Mouse (Mus musculus) limb, embryonic 12.5 days (tissue): Measurements from ENCODE around the gene Fam184b. TPM values are rescaled to one million over a fixed set of nuclear protein-coding genes. Genes with fewer than 3 reads are reported as not detected.

ENCODE experiments used
- ATAC-seq: fragments of 200-750 bp; cut with Nextera tagmentation; 2 replicates; pipeline ENCODE4 v1.8.0; 2017; ENCODE audit warnings: low read depth, moderate TSS enrichment; ENCODE audit not compliant: insufficient number of reproducible peaks, insufficient read depth, low FRiP score, low TSS enrichment
- H3K27ac ChIP-seq: fragments of 300-500 bp; sonication (generic); 2 replicates; pipeline ENCODE4 v1.5.1; 2016; ENCODE audit warnings: mild to moderate bottlenecking, moderate library complexity
- H3K27me3 ChIP-seq: fragments of 300-500 bp; sonication (generic); 2 replicates; pipeline ENCODE4 v1.6.1; 2016; ENCODE audit warnings: mild to moderate bottlenecking, moderate library complexity
- H3K36me3 ChIP-seq: fragments of 300-500 bp; sonication (generic); 2 replicates; pipeline ENCODE4 v1.6.1; 2016; ENCODE audit warnings: mild to moderate bottlenecking, moderate library complexity
- H3K4me1 ChIP-seq: fragments of 300-500 bp; sonication (generic); replicated peaks from 2 replicates; pipeline ENCODE4 v1.6.1; 2016
- H3K4me2 ChIP-seq: fragments of 300-500 bp; sonication (generic); 2 replicates; pipeline ENCODE4 v1.6.1; 2016; ENCODE audit warnings: mild to moderate bottlenecking, moderate library complexity
- H3K4me3 ChIP-seq: fragments of 300-500 bp; sonication (generic); replicated peaks from 2 replicates; pipeline ENCODE4 v1.5.1; 2016; ENCODE audit warnings: mild to moderate bottlenecking
- H3K9ac ChIP-seq: fragments of 300-500 bp; sonication (generic); replicated peaks from 2 replicates; pipeline ENCODE4 v1.6.1; 2016; ENCODE audit warnings: mild to moderate bottlenecking, moderate library complexity
- H3K9me3 ChIP-seq: fragments of 300-500 bp; sonication (generic); 2 replicates; pipeline ENCODE4 v1.6.1; 2016; ENCODE audit warnings: mild to moderate bottlenecking, moderate library complexity
- WGBS: fragments of 180-500 bp; shearing (Covaris S2); methylation state at CpG from one replicate; pipeline ENCODE4 v1.1.7; 2016; 5-methylcytosine and 5-hydroxymethylcytosine counted together
- polyA plus RNA-seq: library from polyadenylated mRNA; unstranded; fragments of >200 nt; fragmentation: Nextera tagmentation; extraction: Ambion mirVana; gene quantifications from 2 replicates; pipeline ENCODE4 v1.2.1, GENCODE M21; 2016

The Fam184b gene
- polyA plus RNA-seq, 1 experiment from 2014 or later, result 0.95 TPM

GRCm38 (mm10) chr5:45539502-45539901 lies 99.9 kb downstream of the Fam184b start:
- H3K27ac ChIP-seq, result no peak overlapping the region
- no peak overlapping the region for H3K4me3 ChIP-seq
- H3K9ac ChIP-seq, result no peak overlapping the region
- no peaks in the 10 kb centered on the region for H3K36me3 ChIP-seq
- 49% methylated on average over 10 of the region's 10 CpGs for WGBS
- H3K27me3 ChIP-seq, result no peaks in the 10 kb centered on the region
- H3K4me1 ChIP-seq, result no peaks in the 10 kb centered on the region
- no peak overlapping the region for H3K4me2 ChIP-seq
- no peaks in the 10 kb centered on the region for H3K9me3 ChIP-seq
- ATAC-seq, result no peak

GRCm38 (mm10) chr5:45535177-45535576 lies 104.2 kb downstream of the Fam184b start:
- no peaks in the 10 kb centered on the region for H3K4me1 ChIP-seq
- no peak for ATAC-seq
- H3K36me3 ChIP-seq, result peaks cover 17% of the 10 kb centered on the region; the same call in 1 of the 2 replicates
- 69% methylated on average over 4 of the region's 4 CpGs for WGBS
- H3K4me3 ChIP-seq, result no peak overlapping the region
- no peak overlapping the region for H3K27ac ChIP-seq
- no peaks in the 10 kb centered on the region for H3K9me3 ChIP-seq
- no peak overlapping the region for H3K9ac ChIP-seq
- no peaks in the 10 kb centered on the region for H3K27me3 ChIP-seq
- H3K4me2 ChIP-seq, result no peak overlapping the region

- no peaks in the 10 kb centered on the region for H3K9me3 ChIP-seq
- H3K4me1 ChIP-seq, result no peaks in the 10 kb centered on the region
- WGBS, result 8% methylated on average over 16 of the region's 17 CpGs
- no peaks in the 10 kb centered on the region for H3K27me3 ChIP-seq
- no peak overlapping the region for H3K27ac ChIP-seq
- no peak overlapping the region for H3K4me3 ChIP-seq
- no peak overlapping the region for H3K9ac ChIP-seq
- peaks cover 23% of the 10 kb centered on the region for H3K36me3 ChIP-seq
- peak; percentile 64 for ATAC-seq
- H3K4me2 ChIP-seq, result peak overlapping the region; percentile 1; the same call in 1 of the 2 replicates
Observed at GRCm38 (mm10) chr5:45534319-45535098, 104.9 kb downstream of the Fam184b start.

GRCm38 (mm10) chr5:45529696-45530095 lies 109.7 kb downstream of the Fam184b start:
- WGBS, result 92% methylated on average over 3 of the region's 3 CpGs
- H3K27me3 ChIP-seq, result no peaks in the 10 kb centered on the region
- no peak overlapping the region for H3K4me3 ChIP-seq
- no peak overlapping the region for H3K4me2 ChIP-seq
- ATAC-seq, result no peak
- peaks cover 68% of the 10 kb centered on the region for H3K36me3 ChIP-seq
- H3K9me3 ChIP-seq, result no peaks in the 10 kb centered on the region
- no peaks in the 10 kb centered on the region for H3K4me1 ChIP-seq
- no peak overlapping the region for H3K9ac ChIP-seq
- no peak overlapping the region for H3K27ac ChIP-seq

- Histone ChIP-seq H3K4me1 (peaks cover 4% of the 10 kb centered on the region), H3K27me3 (no peaks in the 10 kb centered on the region), H3K9me3 (no peaks in the 10 kb centered on the region), H3K27ac (no peak overlapping the region), H3K4me3 (no peak overlapping the region), H3K36me3 (peaks cover 74% of the 10 kb centered on the region), H3K9ac (no peak overlapping the region), H3K4me2 (no peak overlapping the region)
- WGBS, result 97% methylated on average over 4 of the region's 4 CpGs
- no peak for ATAC-seq
Observed at GRCm38 (mm10) chr5:45526338-45526737, 113.1 kb downstream of the Fam184b start.

- Histone ChIP-seq H3K27ac (no peak overlapping the region), H3K4me2 (no peak overlapping the region), H3K36me3 (peaks cover 62% of the 10 kb centered on the region), H3K9me3 (no peaks in the 10 kb centered on the region), H3K27me3 (no peaks in the 10 kb centered on the region), H3K4me3 (no peak overlapping the region), H3K9ac (no peak overlapping the region), H3K4me1 (peaks cover 10% of the 10 kb centered on the region)
- WGBS, result 91% methylated on average over 10 of the region's 10 CpGs
- ATAC-seq, result no peak
Observed at GRCm38 (mm10) chr5:45525101-45525500, 114.3 kb downstream of the Fam184b start.

GRCm38 (mm10) chr5:45521601-45522000 lies 117.8 kb downstream of the Fam184b start:
- Histone ChIP-seq H3K9ac (0 out of 2 replicates have a peak overlapping the region, but pooled peaks have one; percentile 8), H3K4me1 (peaks cover 10% of the 10 kb centered on the region), H3K27me3 (no peaks in the 10 kb centered on the region), H3K36me3 (peaks cover 30% of the 10 kb centered on the region), H3K27ac (no peak overlapping the region), H3K9me3 (no peaks in the 10 kb centered on the region), H3K4me2 (peak overlapping the region; percentile 84), H3K4me3 (peak overlapping the region; percentile 93)
- no peak for ATAC-seq
- 90% methylated on average over 6 of the region's 6 CpGs for WGBS

- peak overlapping the region; percentile 93 for H3K4me3 ChIP-seq
- peak overlapping the region; percentile 56; the same call in 1 of the 2 replicates for H3K27ac ChIP-seq
- 8% methylated on average over 5 of the region's 5 CpGs for WGBS
- H3K4me2 ChIP-seq, result peak overlapping the region; percentile 84
- no peaks in the 10 kb centered on the region for H3K27me3 ChIP-seq
- peak overlapping the region; percentile 93 for H3K9ac ChIP-seq
- H3K4me1 ChIP-seq, result peaks cover 10% of the 10 kb centered on the region
- H3K36me3 ChIP-seq, result peaks cover 25% of the 10 kb centered on the region
- no peaks in the 10 kb centered on the region for H3K9me3 ChIP-seq
- ATAC-seq, result no peak
Observed at GRCm38 (mm10) chr5:45520809-45521110, 118.7 kb downstream of the Fam184b start.

- Histone ChIP-seq H3K4me3 (peak within 1 kb of the TSS; percentile 93), H3K9me3 (no peaks in the 10 kb centered on the region), H3K4me1 (peaks cover 10% of the 10 kb centered on the region), H3K36me3 (peaks cover 19% of the 10 kb centered on the region), H3K27me3 (no peaks in the 10 kb centered on the region), H3K27ac (peak within 1 kb of the TSS; percentile 56), H3K4me2 (peak within 1 kb of the TSS; percentile 84), H3K9ac (peak within 1 kb of the TSS; percentile 93)
- 2% methylated on average over 56 of the region's 56 CpGs for WGBS
- ATAC-seq, result peak; percentile 91
Observed at GRCm38 (mm10) chr5:45519960-45520808, 119.2 kb downstream of the Fam184b start, which contains the start of gene Med28. Gene Med28, plus strand, starts transcription at chr5:45520229.

GRCm38 (mm10) chr5:45515151-45515743 lies 124.2 kb downstream of the Fam184b start:
- WGBS, result 93% methylated on average over 10 of the region's 10 CpGs
- ATAC-seq, result no peak
- Histone ChIP-seq H3K4me3 (no peak overlapping the region), H3K27me3 (no peaks in the 10 kb centered on the region), H3K36me3 (peaks cover 34% of the 10 kb centered on the region), H3K4me1 (no peaks in the 10 kb centered on the region; the same call in 1 of the 2 replicates), H3K27ac (no peak overlapping the region), H3K4me2 (no peak overlapping the region), H3K9me3 (no peaks in the 10 kb centered on the region), H3K9ac (no peak overlapping the region)

- Histone ChIP-seq H3K9me3 (no peaks in the 10 kb centered on the region), H3K4me3 (no peak overlapping the region), H3K9ac (no peak overlapping the region), H3K27me3 (no peaks in the 10 kb centered on the region), H3K27ac (no peak overlapping the region), H3K36me3 (peaks cover 41% of the 10 kb centered on the region), H3K4me2 (no peak overlapping the region), H3K4me1 (no peaks in the 10 kb centered on the region; the same call in 1 of the 2 replicates)
- ATAC-seq, result no peak
- WGBS, result 75% methylated on average over 1 of the region's 1 CpGs
Observed at GRCm38 (mm10) chr5:45514599-45514998, 124.8 kb downstream of the Fam184b start.
